Mouse (Mus musculus): ENCODE results near the gene Psmb4. TPM values are rescaled to one million over a fixed set of nuclear protein-coding genes. Genes with fewer than 3 reads are reported as not detected.
A peak's percentile ranks its signal among the peaks of the same experiment; 100 is the strongest.

Gene Psmb4
- polyA plus RNA-seq, 1 experiment from 2014 or later: 351 TPM

DNA sequence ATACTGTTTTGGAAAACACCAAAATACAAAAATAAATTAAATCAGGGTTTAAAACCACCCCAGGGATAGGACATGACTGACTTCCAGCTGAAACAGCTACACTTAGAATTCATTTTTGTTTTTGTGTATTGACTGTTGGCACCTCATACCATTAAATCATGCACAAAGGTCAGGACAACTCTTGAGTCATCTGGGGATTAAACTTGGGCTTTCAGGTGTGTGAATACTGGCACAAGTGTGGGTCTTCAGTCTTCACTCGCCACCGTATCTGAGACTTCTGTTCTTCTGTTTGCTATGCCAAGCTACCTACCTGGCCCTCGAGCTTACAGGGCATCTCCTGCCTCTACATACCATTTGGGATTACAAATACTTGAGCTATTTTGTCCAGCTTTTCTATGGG, 4.2 kb downstream of the Psmb4 start:
- no peaks in the 10 kb centered on the region for H3K9me3 ChIP-seq (ENCODE audit: control insufficient read depth, low read length)
- no peak overlapping the region for H3K27ac ChIP-seq (replicated peaks; ENCODE audit: low read depth, low read length)
- DNase-seq (ENCODE audit: low spot score) (no peak), ATAC-seq (ENCODE audit: low read depth) (no peak)
- H3K4me2 ChIP-seq (ENCODE audit: low read depth, low read length): no peak overlapping the region
- peaks cover 79% of the 10 kb centered on the region for H3K36me3 ChIP-seq (ENCODE audit: control insufficient read depth, insufficient read depth, low read length)
- WGBS: 88% methylated on average over 3 of the region's 3 CpGs
- H3K4me1 ChIP-seq (ENCODE audit: control insufficient read depth, insufficient read depth, low read length): peaks cover 13% of the 10 kb centered on the region
- H3K4me3 ChIP-seq (ENCODE audit: low read depth, low read length): no peak overlapping the region
- no peaks in the 10 kb centered on the region for H3K27me3 ChIP-seq (replicated peaks; ENCODE audit: control insufficient read depth, insufficient read depth, low read length)
- H3K9ac ChIP-seq (ENCODE audit: low read depth, low read length): no peak overlapping the region

DNA sequence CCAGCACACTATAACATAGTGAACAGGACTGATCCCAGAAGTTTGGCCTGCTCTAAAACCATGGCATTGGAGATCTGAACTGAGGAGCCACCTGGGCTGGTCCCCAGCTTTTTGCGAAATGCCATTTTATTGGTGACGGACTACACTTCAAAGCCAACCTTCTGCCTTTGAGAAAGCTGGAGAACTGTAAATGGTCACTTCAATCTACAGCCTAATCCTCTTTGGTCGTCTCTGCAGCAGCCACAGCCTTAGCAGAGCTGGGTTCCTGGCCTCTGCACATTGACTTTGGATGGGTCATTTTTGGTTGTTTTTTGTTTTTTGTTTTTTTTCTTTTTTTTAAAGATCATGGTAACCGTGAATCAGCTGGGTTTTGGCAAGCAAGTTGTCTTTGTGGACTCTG, 4.9 kb downstream of the Psmb4 start:
- Histone ChIP-seq H3K9ac (ENCODE audit: low read depth, low read length) (no peak overlapping the region), H3K27ac (replicated peaks; ENCODE audit: low read depth, low read length) (no peak overlapping the region), H3K36me3 (ENCODE audit: control insufficient read depth, insufficient read depth, low read length) (peaks cover 86% of the 10 kb centered on the region), H3K4me1 (ENCODE audit: control insufficient read depth, insufficient read depth, low read length) (peaks cover 9% of the 10 kb centered on the region), H3K9me3 (ENCODE audit: control insufficient read depth, low read length) (no peaks in the 10 kb centered on the region), H3K4me3 (ENCODE audit: low read depth, low read length) (no peak overlapping the region), H3K27me3 (replicated peaks; ENCODE audit: control insufficient read depth, insufficient read depth, low read length) (no peaks in the 10 kb centered on the region), H3K4me2 (ENCODE audit: low read depth, low read length) (no peak overlapping the region)
- ATAC-seq (ENCODE audit: low read depth) (no peak), DNase-seq (ENCODE audit: low spot score) (no peak)
- 76% methylated on average over 4 of the region's 4 CpGs for WGBS

DNA sequence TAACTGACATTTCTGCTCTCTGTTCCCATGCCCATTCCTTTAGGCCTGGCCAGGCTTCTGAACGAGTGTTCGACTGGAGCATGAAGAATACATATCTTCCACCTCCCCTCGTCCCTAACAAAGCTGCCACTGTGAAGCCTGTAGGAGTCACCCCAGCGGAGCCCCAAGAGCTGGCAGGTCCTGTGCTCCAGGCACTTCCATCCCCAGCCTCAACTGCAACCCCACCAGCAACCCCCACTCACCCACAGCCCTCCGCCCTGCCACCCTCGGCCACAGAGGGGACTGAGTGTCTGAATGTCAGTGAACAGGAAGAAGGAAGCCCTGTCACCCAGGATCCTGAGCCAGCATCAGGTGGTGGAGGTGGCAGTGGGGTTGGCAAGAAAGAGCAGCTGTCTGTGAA, 8.1 kb downstream of the Psmb4 start:
- no peak overlapping the region for H3K9ac ChIP-seq (ENCODE audit: low read depth, low read length)
- DNase-seq (ENCODE audit: low spot score) (no peak), ATAC-seq (ENCODE audit: low read depth) (no peak)
- H3K4me2 ChIP-seq (ENCODE audit: low read depth, low read length): no peak overlapping the region
- H3K27ac ChIP-seq (replicated peaks; ENCODE audit: low read depth, low read length): no peak overlapping the region
- H3K27me3 ChIP-seq (replicated peaks; ENCODE audit: control insufficient read depth, insufficient read depth, low read length): no peaks in the 10 kb centered on the region
- H3K4me1 ChIP-seq (ENCODE audit: control insufficient read depth, insufficient read depth, low read length): no peaks in the 10 kb centered on the region
- no peak overlapping the region for H3K4me3 ChIP-seq (ENCODE audit: low read depth, low read length)
- H3K9me3 ChIP-seq (ENCODE audit: control insufficient read depth, low read length): no peaks in the 10 kb centered on the region
- H3K36me3 ChIP-seq (ENCODE audit: control insufficient read depth, insufficient read depth, low read length): peaks cover 100% of the 10 kb centered on the region
- WGBS: 92% methylated on average over 6 of the region's 6 CpGs

DNA sequence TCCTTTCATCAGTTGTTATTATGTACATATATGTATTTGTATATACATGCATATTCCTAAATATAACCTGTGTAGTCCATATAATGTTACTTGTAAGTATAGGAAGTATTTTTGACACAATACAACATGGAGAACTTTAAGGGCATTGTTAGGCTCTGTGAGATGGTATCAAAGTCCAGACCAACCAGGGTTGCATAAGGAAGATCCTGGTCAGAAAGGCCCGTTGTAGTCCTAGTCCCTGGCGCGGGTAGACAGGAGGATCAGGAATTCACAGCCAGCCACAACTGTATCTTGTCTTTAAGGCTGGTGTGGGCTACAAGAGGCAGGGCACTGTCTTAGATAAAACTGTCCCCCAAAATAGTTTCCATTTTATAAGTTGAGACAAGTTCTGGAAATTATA, 17.8 kb downstream of the Psmb4 start:
- Histone ChIP-seq H3K4me1 (ENCODE audit: control insufficient read depth, insufficient read depth, low read length) (no peaks in the 10 kb centered on the region), H3K36me3 (ENCODE audit: control insufficient read depth, insufficient read depth, low read length) (peaks cover 89% of the 10 kb centered on the region), H3K4me2 (ENCODE audit: low read depth, low read length) (no peak overlapping the region), H3K4me3 (ENCODE audit: low read depth, low read length) (no peak overlapping the region), H3K9ac (ENCODE audit: low read depth, low read length) (no peak overlapping the region), H3K9me3 (ENCODE audit: control insufficient read depth, low read length) (no peaks in the 10 kb centered on the region), H3K27ac (replicated peaks; ENCODE audit: low read depth, low read length) (no peak overlapping the region), H3K27me3 (replicated peaks; ENCODE audit: control insufficient read depth, insufficient read depth, low read length) (no peaks in the 10 kb centered on the region)
- WGBS: 90% methylated on average over 3 of the region's 3 CpGs
- DNase-seq (ENCODE audit: low spot score) (no peak), ATAC-seq (ENCODE audit: low read depth) (no peak)

DNA sequence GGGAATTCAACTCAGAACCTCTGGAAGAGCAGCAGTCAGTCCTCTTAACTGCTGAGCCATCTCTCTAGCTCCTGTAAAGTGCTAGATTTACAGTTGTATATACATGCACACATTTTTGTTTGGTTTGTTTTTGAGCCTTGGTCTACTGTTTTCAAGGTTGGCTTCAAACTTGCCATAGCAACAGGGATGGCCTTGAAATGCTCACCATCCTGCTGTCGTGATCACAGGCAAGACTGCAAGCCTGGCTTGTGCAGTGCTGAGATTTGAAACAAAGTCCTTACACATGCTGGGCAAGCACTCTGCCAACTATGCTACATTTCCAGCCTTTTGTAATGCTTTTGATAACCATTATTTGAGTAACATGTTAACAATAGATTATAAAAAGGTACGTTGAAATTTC, 27.3 kb downstream of the Psmb4 start:
- Histone ChIP-seq H3K4me3 (ENCODE audit: low read depth, low read length) (no peak overlapping the region), H3K4me1 (ENCODE audit: control insufficient read depth, insufficient read depth, low read length) (no peaks in the 10 kb centered on the region), H3K4me2 (ENCODE audit: low read depth, low read length) (no peak overlapping the region), H3K9ac (ENCODE audit: low read depth, low read length) (no peak overlapping the region), H3K27me3 (replicated peaks; ENCODE audit: control insufficient read depth, insufficient read depth, low read length) (no peaks in the 10 kb centered on the region), H3K27ac (replicated peaks; ENCODE audit: low read depth, low read length) (no peak overlapping the region), H3K9me3 (ENCODE audit: control insufficient read depth, low read length) (no peaks in the 10 kb centered on the region), H3K36me3 (ENCODE audit: control insufficient read depth, insufficient read depth, low read length) (peaks cover 86% of the 10 kb centered on the region)
- WGBS: 82% methylated on average over 2 of the region's 2 CpGs
- no peak for DNase-seq (ENCODE audit: low spot score)
- no peak for ATAC-seq (ENCODE audit: low read depth)

DNA sequence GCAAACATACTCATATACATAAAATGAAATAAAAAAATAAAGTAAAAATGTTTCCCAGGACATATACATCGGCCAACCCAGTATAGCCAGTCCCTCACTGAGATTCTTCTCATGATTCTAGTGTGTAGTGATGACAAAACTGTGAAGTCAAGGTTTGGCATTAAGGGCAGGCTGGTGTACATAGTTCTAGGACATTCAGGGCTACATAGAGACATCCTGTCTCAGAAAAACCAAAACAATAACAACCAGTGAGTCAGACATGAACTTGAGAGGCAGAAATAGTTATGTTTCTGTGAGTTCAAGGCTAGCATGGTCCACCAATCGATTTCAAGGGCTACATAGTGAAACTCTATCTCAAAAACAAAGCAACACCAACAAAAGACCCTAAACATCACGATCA, 34.5 kb downstream of the Psmb4 start:
- no peak for ATAC-seq (ENCODE audit: low read depth)
- no peaks in the 10 kb centered on the region for H3K27me3 ChIP-seq (replicated peaks; ENCODE audit: control insufficient read depth, insufficient read depth, low read length)
- H3K4me2 ChIP-seq (ENCODE audit: low read depth, low read length): no peak overlapping the region
- no peaks in the 10 kb centered on the region for H3K9me3 ChIP-seq (ENCODE audit: control insufficient read depth, low read length)
- no peak overlapping the region for H3K27ac ChIP-seq (replicated peaks; ENCODE audit: low read depth, low read length)
- peaks cover 3% of the 10 kb centered on the region; the same call in 1 of the 2 replicates for H3K4me1 ChIP-seq (ENCODE audit: control insufficient read depth, insufficient read depth, low read length)
- WGBS: 83% methylated on average over 3 of the region's 3 CpGs
- no peak overlapping the region for H3K9ac ChIP-seq (ENCODE audit: low read depth, low read length)
- H3K36me3 ChIP-seq (ENCODE audit: control insufficient read depth, insufficient read depth, low read length): peaks cover 34% of the 10 kb centered on the region
- H3K4me3 ChIP-seq (ENCODE audit: low read depth, low read length): no peak overlapping the region
- DNase-seq (ENCODE audit: low spot score): no peak

DNA sequence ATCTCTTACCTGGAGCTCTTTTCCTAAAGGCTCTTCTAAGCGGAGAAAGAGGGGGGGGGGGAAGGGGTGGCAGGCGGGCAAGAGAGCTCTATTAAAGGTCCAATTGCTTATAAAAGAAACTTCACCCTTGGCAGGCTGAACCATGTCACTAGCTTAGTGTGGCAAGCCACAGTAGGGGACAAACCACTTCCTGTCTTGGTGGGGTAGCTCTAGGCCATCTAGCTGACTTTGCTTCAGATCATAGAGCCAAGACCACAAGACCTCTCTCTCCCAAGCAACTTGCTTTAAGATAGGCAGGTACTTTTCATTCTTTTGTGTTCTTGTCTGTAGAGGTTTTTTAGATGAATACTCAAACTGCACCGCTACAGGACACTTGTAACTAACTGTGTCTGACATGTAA, 35.0 kb downstream of the Psmb4 start:
- no peak overlapping the region for H3K27ac ChIP-seq (replicated peaks; ENCODE audit: low read depth, low read length)
- H3K9me3 ChIP-seq (ENCODE audit: control insufficient read depth, low read length): no peaks in the 10 kb centered on the region
- no peak for ATAC-seq (ENCODE audit: low read depth)
- no peaks in the 10 kb centered on the region for H3K27me3 ChIP-seq (replicated peaks; ENCODE audit: control insufficient read depth, insufficient read depth, low read length)
- H3K4me3 ChIP-seq (ENCODE audit: low read depth, low read length): no peak overlapping the region
- DNase-seq (ENCODE audit: low spot score): no peak
- H3K4me1 ChIP-seq (ENCODE audit: control insufficient read depth, insufficient read depth, low read length): peaks cover 3% of the 10 kb centered on the region; the same call in 1 of the 2 replicates
- H3K36me3 ChIP-seq (ENCODE audit: control insufficient read depth, insufficient read depth, low read length): peaks cover 30% of the 10 kb centered on the region
- WGBS: 74% methylated on average over 3 of the region's 3 CpGs
- H3K9ac ChIP-seq (ENCODE audit: low read depth, low read length): no peak overlapping the region
- no peak overlapping the region for H3K4me2 ChIP-seq (ENCODE audit: low read depth, low read length)

DNA sequence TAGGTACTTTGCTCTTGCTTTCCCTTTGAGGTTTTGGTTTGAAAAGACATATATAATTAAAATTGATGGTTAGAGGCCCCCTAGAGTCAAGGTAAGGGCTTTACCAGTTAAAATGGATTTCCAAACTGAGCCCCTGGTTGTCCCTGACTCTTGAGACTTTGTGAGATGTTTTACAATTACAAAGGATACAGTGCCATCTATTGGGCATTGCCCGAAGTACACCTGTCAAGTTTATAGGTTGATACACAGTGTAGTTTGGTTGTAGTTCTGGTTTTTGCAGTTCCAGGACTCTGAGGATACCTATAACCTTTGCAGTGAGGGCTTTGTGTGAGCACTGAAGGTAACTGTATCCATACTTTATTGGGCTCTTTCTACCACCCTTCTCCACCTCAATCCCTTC, 37.4 kb downstream of the Psmb4 start:
- whole genome bisulfite sequencing: 21% methylated on average over 1 of the region's 1 CpGs
- Histone ChIP-seq H3K36me3 (ENCODE audit: control insufficient read depth, insufficient read depth, low read length) (peaks cover 8% of the 10 kb centered on the region), H3K9me3 (ENCODE audit: control insufficient read depth, low read length) (no peaks in the 10 kb centered on the region), H3K9ac (ENCODE audit: low read depth, low read length) (no peak overlapping the region), H3K4me3 (ENCODE audit: low read depth, low read length) (no peak overlapping the region), H3K27ac (replicated peaks; ENCODE audit: low read depth, low read length) (no peak overlapping the region), H3K27me3 (replicated peaks; ENCODE audit: control insufficient read depth, insufficient read depth, low read length) (no peaks in the 10 kb centered on the region), H3K4me1 (ENCODE audit: control insufficient read depth, insufficient read depth, low read length) (peaks cover 3% of the 10 kb centered on the region; the same call in 1 of the 2 replicates), H3K4me2 (ENCODE audit: low read depth, low read length) (no peak overlapping the region)
- peak; percentile 78 for DNase-seq (ENCODE audit: low spot score)
- ATAC-seq (ENCODE audit: low read depth): no peak

DNA sequence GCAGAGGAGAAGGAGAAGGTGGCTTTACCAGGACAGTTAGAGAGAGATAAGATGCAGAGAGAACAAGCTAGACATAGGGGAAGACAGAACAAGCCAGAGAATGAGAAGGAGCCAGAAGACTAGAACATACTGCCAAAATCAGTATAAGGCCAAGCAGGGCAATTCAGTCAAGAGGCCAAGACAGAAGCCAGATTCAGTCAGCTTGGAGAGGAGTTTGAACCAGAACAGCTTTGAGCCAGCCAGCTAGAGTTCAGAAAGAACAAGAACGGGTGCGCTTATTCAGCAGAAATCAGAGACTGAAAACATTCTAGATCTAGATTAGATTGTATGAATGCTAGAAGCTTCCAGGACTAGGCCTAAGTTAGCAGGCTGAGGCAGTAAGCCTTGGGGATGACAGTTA, 39.4 kb downstream of the Psmb4 start:
- H3K27me3 ChIP-seq (replicated peaks; ENCODE audit: control insufficient read depth, insufficient read depth, low read length): no peaks in the 10 kb centered on the region
- DNase-seq (ENCODE audit: low spot score): no peak
- H3K27ac ChIP-seq (replicated peaks; ENCODE audit: low read depth, low read length): no peak overlapping the region
- H3K9ac ChIP-seq (ENCODE audit: low read depth, low read length): no peak overlapping the region
- H3K4me2 ChIP-seq (ENCODE audit: low read depth, low read length): no peak overlapping the region
- H3K4me1 ChIP-seq (ENCODE audit: control insufficient read depth, insufficient read depth, low read length): peaks cover 3% of the 10 kb centered on the region; the same call in 1 of the 2 replicates
- no peak for ATAC-seq (ENCODE audit: low read depth)
- no peaks in the 10 kb centered on the region for H3K36me3 ChIP-seq (ENCODE audit: control insufficient read depth, insufficient read depth, low read length)
- H3K9me3 ChIP-seq (ENCODE audit: control insufficient read depth, low read length): no peaks in the 10 kb centered on the region
- H3K4me3 ChIP-seq (ENCODE audit: low read depth, low read length): no peak overlapping the region
- 97% methylated on average over 2 of the region's 2 CpGs for WGBS
